Mouse (Mus musculus): ENCODE measurements around the gene Tnni3k.

The Tnni3k gene

GRCm38 (mm10) chr3:154852281-154852680, 202.9 kb downstream of the Tnni3k start:
- POLR2A ChIA-PET = no interaction called here
- CTCF ChIA-PET = no interaction called here

GRCm38 (mm10) chr3:154842247-154842646, 213.0 kb downstream of the Tnni3k start:
- POLR2A ChIA-PET = no interaction called here
- CTCF ChIA-PET = no interaction called here

GRCm38 (mm10) chr3:154841076-154841475, 214.1 kb downstream of the Tnni3k start:
- POLR2A ChIA-PET = interaction anchor here in 1 of 4 experiments (0.5 kb wide), 1 partner anchor 228 kb away, joined by 4 read pairs; no protein-coding TSS in a partner anchor
- CTCF ChIA-PET = no interaction called here

- POLR2A ChIA-PET = no interaction called here
Measured at GRCm38 (mm10) chr3:154837861-154838260, 217.3 kb downstream of the Tnni3k start.

GRCm38 (mm10) chr3:154836137-154836536, 219.1 kb downstream of the Tnni3k start:
- ChIA-PET POLR2A (no interaction called here), CTCF (no interaction called here)

More at GRCm38 (mm10) chr3:154837861-154838260, 217.3 kb downstream of the Tnni3k start:
- CTCF ChIA-PET = no interaction called here

GRCm38 (mm10) chr3:154834373-154834772, 220.8 kb downstream of the Tnni3k start:
- ChIA-PET POLR2A (no interaction called here), CTCF (no interaction called here)

GRCm38 (mm10) chr3:154825739-154826138, 229.5 kb downstream of the Tnni3k start:
- POLR2A ChIA-PET = no interaction called here
- CTCF ChIA-PET = interaction anchor here in 1 of 4 experiments (0.6 kb wide), 1 partner anchor 179 kb away, joined by 7 read pairs; no protein-coding TSS in a partner anchor

GRCm38 (mm10) chr3:154824713-154825112, 230.5 kb downstream of the Tnni3k start:
- ChIA-PET POLR2A (no interaction called here), CTCF (no interaction called here)

GRCm38 (mm10) chr3:154819684-154820083, 235.5 kb downstream of the Tnni3k start:
- POLR2A ChIA-PET = interaction anchor here in 1 of 4 experiments (0.7 kb wide), 1 partner anchor 167 kb away, joined by 3 read pairs; no protein-coding TSS in a partner anchor
- CTCF ChIA-PET = interaction anchor here in 3 of 4 experiments (0.6 to 1.2 kb wide), 6 partner anchors 157 to 330 kb away, joined by 3 to 14 read pairs (median 4); partner anchors contain the start of genes Cryz (in 2 of the 3) and Tyw3 (in 2 of the 3)

GRCm38 (mm10) chr3:154817732-154818131, 237.5 kb downstream of the Tnni3k start:
- POLR2A ChIA-PET = no interaction called here

GRCm38 (mm10) chr3:154816801-154817625, 238.2 kb downstream of the Tnni3k start:
- ChIA-PET POLR2A (no interaction called here), CTCF (interaction anchor here in 1 of 4 experiments (2.1 kb wide), 1 partner anchor 164 kb away, joined by 5 read pairs; no protein-coding TSS in a partner anchor)

More at GRCm38 (mm10) chr3:154817732-154818131, 237.5 kb downstream of the Tnni3k start:
- CTCF ChIA-PET = interaction anchor here in 1 of 4 experiments (2.1 kb wide), 1 partner anchor 165 kb away, joined by 5 read pairs; no protein-coding TSS in a partner anchor

GRCm38 (mm10) chr3:154816231-154816630, 239.0 kb downstream of the Tnni3k start:
- CTCF ChIA-PET = interaction anchor here in 1 of 4 experiments (2.1 kb wide), 1 partner anchor 163 kb away, joined by 5 read pairs; no protein-coding TSS in a partner anchor
- POLR2A ChIA-PET = no interaction called here

GRCm38 (mm10) chr3:154815606-154816005, 239.6 kb downstream of the Tnni3k start:
- ChIA-PET POLR2A (no interaction called here), CTCF (interaction anchor here in 1 of 4 experiments (2.1 kb wide), 1 partner anchor 163 kb away, joined by 5 read pairs; no protein-coding TSS in a partner anchor)

GRCm38 (mm10) chr3:154812893-154813292, 242.3 kb downstream of the Tnni3k start:
- POLR2A ChIA-PET = no interaction called here
- CTCF ChIA-PET = no interaction called here

GRCm38 (mm10) chr3:154811833-154812232, 243.4 kb downstream of the Tnni3k start:
- CTCF ChIA-PET = no interaction called here

GRCm38 (mm10) chr3:154811281-154811680, 243.9 kb downstream of the Tnni3k start:
- CTCF ChIA-PET = no interaction called here
- POLR2A ChIA-PET = no interaction called here

More at GRCm38 (mm10) chr3:154811833-154812232, 243.4 kb downstream of the Tnni3k start:
- POLR2A ChIA-PET = no interaction called here

- ChIA-PET POLR2A (no interaction called here), CTCF (no interaction called here)
Measured at GRCm38 (mm10) chr3:154810273-154810870, 244.8 kb downstream of the Tnni3k start.

GRCm38 (mm10) chr3:154806626-154807025, 248.6 kb downstream of the Tnni3k start:
- CTCF ChIA-PET = no interaction called here
- POLR2A ChIA-PET = no interaction called here

- POLR2A ChIA-PET = no interaction called here
- CTCF ChIA-PET = no interaction called here
Measured at GRCm38 (mm10) chr3:154800888-154801429, 254.2 kb downstream of the Tnni3k start.

- POLR2A ChIA-PET = no interaction called here
- CTCF ChIA-PET = no interaction called here
Measured at GRCm38 (mm10) chr3:154800454-154800853, 254.8 kb downstream of the Tnni3k start.

All from embryonic stem cell, embryonic (primary cell).